Mouse (Mus musculus): ENCODE data around the gene Nipbl.
A peak's percentile ranks its signal among the peaks of the same experiment; 100 is the strongest.

The Nipbl gene

GRCm38 (mm10) chr15:8416500-8417138 is 27.6 kb downstream of the Nipbl start:
- DNase-seq (ENCODE audit: low spot score in 2 of 2), result no peak

DNA sequence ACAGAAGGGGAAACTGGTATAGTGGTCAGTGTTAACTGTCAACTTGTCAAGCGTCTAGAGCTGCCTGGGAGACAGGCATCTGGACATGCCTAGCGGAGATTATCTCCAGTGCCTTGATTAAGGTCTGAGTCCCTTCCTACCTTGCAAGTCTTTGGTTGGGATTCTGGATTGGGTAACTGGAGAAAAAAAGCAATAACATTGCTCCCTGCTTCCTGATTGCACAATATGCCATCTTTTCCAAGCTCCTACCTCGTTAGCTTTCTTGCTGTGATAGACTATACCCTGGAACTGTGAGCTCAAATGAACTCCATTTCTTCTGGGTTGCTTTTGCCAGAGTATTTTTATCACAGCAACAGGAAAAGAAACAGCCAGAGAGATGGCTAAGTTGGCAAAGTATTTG is 30.9 kb downstream of the Nipbl start:
- DNase-seq (ENCODE audit: low spot score in 2 of 2), result no peak

DNA sequence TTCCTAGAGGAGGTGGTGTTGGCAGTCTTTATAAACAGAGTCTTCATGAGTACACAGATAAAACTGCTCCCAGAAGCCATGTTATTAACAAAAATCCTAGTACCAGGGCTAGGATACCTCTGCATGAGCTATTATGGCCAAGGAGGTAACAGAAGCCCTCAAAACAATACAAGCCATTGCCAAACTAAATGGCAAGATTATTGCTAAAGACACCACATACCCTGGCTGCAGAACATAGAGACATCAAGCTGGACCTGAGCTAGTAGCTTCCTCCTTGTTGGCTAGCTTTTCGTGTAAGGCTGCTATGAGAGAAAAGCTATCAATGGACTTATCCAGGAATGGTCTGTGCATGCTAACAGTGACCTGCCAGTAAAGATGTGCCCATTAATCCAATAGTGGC is 32.4 kb downstream of the Nipbl start:
- no peak for DNase-seq (ENCODE audit: low spot score in 2 of 2)

DNA sequence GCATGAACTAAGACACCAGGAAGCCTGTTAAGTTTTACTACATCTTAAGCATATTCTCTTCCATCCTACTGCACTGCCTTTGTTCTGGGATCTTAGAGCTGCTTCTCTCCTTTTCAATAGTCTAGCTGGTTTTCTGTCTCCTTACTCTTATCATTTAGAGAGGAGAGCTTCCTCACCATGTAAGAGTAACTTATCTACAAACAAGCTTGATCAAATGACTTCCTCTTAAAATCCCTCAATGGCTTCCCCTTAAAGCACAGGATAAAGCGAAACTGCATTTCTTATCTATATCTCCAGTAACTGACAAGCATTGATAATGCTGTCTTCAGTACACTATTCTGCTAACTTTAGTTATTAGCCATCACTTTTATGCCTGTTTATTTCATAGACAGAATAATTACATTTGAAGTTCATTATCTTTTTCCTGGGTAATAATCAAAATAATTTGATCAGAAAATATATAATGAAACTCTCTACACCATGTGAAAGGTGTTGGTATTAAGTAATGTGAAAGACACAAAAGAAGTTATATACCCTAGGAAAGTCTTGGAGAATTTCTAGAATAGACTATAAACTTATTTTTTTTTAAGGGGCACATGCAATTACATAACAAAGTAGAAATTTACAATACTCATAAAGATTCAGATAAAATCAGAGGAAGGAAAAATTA is 33.0 kb downstream of the Nipbl start:
- no peak for DNase-seq (ENCODE audit: low spot score in 2 of 2)

DNA sequence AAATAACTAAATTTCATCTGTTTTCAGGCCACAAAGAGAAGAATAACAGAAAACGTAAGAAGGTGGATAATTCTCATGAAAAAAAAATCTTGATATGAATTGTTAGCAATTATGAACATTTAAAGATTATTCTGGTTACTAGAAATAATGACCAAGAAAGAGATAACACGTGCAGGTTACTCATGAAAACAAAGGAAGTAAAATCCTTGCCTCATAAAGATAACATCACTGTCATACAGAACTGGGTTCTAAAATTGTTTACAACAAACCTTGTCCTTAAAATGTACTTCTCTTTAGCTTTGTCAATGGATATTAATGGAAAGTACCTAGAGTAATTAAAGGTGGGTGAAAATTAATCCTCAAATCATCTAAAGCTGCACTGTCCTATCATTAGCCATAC is 37.2 kb downstream of the Nipbl start:
- DNase-seq (ENCODE audit: low spot score in 2 of 2), result no peak

DNA sequence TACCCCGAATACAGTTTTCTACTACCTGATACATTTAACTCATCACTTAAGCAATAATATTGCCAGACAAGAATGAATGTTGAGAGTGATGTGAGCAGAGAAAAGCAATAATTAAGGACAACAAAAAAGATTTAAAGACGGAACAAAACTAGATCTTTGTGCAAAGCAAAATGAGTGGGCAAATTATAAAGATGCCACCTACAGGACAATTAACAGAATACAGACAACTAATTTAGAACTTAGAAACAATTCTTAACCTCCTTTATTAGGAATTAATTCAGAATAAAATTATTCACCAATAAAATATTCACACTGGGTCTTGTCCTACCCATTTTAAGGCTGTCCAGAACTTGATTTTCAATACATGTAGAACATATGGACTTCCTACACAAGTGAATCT is 38.0 kb downstream of the Nipbl start:
- DNase-seq (ENCODE audit: low spot score in 2 of 2), result no peak

DNA sequence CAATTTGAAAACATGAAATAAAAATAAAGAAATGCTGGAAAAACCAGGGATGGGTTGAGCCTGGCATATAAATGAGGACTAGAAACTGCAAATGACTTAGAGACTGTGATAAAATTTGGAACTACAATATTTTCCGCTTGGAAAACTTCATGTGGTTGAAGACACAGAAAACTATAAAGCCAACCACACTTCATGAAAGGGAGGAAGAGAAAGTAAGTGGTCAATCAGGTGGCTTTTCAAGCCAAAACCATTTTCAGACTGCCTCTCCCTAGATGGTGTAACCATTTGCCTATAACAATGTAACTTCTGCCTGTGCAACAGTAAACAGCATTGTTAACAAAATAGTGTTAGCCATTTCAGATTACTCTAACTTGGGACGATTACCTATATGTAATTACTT is 41.7 kb downstream of the Nipbl start:
- DNase-seq (ENCODE audit: low spot score in 2 of 2), result no peak

DNA sequence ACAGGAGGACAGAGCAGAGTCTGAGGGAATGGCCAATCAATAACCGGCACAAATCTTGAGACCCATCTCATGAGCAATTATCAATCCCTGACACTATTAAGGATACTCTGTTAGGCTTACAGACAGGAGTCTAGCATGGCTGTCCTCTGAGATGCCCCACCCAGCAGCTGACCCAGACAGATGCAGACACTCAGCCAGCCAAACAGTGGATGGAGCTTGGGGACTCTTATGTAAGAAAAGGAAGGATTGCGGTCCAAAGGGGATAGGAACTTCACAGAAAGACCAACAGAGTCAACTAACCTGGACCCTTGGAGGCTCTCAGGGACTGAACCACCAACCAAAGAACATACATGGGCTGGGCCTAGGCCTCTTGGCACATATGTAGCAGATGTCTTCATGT is 42.7 kb downstream of the Nipbl start:
- no peak for DNase-seq (ENCODE audit: low spot score in 2 of 2)

DNA sequence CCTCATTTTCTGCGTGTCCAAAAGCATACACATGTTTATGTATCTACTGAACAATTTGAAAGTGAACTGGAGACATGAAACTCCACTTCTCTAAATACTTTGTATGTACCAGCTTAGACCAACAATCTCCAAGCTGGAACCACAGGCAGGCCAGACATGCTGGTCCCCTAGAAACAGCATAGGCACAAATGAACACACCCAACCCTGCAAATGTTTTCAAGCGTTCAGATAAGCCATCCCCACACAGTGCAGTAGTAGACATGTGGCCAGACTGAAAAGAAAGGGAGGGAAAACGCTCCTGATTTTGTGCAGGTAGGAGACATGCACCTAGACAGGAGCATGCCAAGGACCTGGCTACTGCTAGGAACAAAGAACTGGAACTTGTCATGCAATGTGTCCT is 52.5 kb downstream of the Nipbl start:
- no peak for DNase-seq (ENCODE audit: low spot score in 2 of 2)

DNA sequence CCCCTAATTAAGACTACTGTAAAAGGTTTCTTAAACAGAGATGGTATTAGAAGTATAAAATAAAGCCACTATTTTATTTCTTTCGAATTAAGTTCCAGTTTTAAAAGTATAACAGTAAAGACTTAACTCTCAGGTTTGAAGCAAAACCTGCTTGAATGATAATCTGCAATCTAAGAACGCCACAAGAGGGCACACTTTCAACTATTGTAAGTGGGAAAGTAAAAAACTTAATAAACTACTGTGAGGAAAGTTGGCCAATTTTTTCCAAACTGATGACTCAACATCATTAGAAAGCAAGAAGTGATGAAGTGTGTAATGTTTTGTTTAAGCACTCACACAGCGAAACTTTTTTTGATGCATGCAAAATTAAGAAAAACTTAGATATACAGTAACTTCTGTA is 62.0 kb downstream of the Nipbl start:
- peak in 1 of 2 experiments; percentile 53 for DNase-seq (ENCODE audit: low spot score in 2 of 2)

DNA sequence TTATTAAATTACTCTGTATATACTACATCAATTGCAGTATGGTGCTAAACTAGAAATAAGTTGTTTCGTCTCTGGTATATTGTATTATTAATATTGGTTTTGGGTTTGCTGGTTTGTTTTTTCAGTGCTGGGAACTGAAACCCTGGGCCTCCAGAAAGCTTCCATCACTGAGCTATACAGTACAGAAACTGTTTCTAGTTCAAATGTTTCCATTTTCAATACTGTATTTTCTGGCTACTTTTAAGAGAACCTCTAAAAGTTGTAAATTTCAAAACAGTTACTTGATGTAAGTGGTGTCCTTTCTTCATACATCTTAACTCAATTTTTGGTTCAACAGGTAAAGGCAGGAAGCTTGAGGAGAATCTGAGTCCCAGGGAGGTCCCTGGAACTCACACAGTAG is 68.6 kb downstream of the Nipbl start:
- DNase-seq (ENCODE audit: low spot score in 2 of 2), result no peak

- no peak for DNase-seq (ENCODE audit: low spot score in 2 of 2)
Measured at GRCm38 (mm10) chr15:8374724-8375123, 69.5 kb downstream of the Nipbl start.

GRCm38 (mm10) chr15:8347104-8347773 is 97.0 kb downstream of the Nipbl start:
- no peak for DNase-seq (ENCODE audit: low spot score in 2 of 2)

DNA sequence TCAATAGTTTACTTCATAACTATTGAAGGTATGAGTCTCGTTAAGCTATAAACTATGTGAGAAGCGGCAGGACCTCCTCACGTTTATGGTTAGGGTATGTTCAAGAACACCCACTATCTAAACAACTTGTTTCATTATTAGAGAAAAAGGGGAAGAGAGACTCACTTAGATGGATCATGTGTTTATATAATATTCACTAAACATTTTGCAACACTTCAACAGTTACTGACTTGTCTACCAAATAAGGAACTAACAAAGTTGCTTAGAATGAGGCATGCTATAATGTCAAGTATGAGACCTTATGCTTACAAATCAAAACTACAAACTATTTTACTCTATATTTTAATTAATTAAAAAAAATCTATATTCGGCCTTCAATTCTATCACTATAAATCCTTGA is 103.7 kb downstream of the Nipbl start:
- DNase-seq (ENCODE audit: low spot score in 2 of 2), result no peak

- no peak for DNase-seq (ENCODE audit: low spot score in 2 of 2)
Measured at GRCm38 (mm10) chr15:8331547-8331946, 112.7 kb downstream of the Nipbl start.

- no peak for DNase-seq (ENCODE audit: low spot score in 2 of 2)
Measured at GRCm38 (mm10) chr15:8325629-8326028, 118.6 kb downstream of the Nipbl start.

DNA sequence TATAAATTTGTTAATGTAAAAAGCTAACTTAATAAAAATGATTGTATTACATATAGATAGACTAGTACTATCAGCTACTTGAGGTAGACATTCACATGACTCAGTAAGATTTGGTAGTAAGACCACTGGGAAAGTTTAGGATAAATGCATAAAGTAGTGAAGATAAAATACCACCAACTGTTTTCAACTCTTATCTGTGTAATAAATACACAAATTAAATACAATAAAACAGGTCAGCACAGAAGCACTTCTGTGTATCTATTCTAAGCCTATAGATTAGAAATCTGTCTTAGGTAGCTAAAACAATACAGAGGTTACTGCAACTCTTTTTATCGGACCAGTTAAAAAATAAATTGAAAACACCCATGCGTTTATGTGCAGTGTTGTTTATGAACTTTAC is 119.4 kb downstream of the Nipbl start:
- no peak for DNase-seq (ENCODE audit: low spot score in 2 of 2)

DNA sequence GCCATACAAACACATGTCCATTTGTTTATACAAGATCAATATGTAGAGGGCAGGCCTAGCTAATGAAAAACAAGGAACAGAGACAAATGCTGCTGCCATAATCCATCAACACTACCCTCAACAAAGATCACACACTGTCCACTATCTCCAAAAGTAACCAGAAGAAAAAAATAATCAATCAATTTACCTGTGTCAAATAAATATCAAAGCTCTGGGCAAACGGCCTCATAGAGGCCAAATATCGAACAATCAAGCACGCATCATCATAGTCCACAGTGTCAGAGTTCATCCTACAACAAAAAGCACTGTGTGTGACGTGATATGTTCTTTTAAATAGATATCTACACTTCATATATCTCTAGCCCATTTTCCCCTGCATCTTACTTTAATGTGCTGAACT is 120.2 kb downstream of the Nipbl start:
- DNase-seq (ENCODE audit: low spot score in 2 of 2), result no peak

DNA sequence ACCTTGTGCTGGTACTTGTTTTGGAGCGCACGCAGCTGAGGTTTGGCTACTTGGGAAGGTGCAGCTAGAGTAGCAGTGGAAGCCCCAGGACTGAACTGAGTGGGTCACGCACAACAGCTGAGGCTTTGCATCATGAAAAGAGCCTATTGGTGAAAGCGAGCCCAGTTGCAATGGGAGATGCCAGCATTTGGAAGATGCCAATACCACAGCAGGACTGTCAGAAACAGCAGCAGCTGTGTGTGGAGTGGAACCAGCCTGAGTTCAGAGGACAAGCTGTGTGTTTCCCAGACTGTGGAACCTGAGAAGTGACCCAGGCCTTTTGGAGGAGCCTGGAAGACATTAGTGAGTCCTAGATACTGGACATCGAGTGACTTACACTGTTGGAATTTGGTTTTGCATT is 122.8 kb downstream of the Nipbl start:
- DNase-seq (ENCODE audit: low spot score in 2 of 2), result no peak

DNA sequence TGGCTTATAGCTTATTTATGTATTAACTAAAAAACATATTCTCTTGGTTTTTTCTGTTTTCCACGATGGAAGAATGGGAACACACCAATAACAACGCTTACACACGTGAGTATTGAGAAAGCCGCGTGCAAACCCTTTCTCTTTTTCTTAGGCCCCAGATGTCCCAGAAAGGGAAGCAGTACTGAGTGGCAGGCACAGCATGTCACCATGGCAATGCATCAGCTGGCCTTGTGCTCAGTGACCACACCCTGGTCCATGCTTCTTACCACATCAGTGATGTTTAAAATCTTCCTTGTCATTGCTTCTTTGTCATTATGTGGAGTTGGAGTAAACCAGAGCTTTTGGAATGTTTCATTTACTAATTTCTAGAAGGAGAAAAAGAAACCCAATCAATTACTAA is 125.1 kb downstream of the Nipbl start:
- no peak for DNase-seq (ENCODE audit: low spot score in 2 of 2)

DNA sequence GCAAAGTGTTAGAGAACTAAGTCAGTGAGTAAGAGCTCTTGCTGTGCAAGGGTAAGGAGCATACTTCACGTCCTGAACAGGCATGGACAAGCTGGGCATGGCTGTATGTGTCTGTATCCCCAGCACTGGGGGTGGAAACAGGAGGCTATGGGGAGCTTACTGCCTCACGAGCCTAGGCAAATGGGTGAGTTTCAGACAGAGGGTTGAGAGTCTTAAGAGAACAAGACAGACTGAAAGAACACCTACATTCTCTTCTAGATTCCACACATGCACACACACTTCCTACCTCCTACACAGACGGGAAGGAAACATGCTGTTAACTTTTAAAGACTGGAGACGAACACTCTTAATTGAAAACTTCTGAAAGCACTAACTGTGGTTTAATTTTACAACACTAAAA is 126.9 kb downstream of the Nipbl start:
- peak in 1 of 2 experiments; percentile 27 for DNase-seq (ENCODE audit: low spot score in 2 of 2)

GRCm38 (mm10) chr15:8305474-8305873 is 138.8 kb downstream of the Nipbl start:
- no peak for DNase-seq (ENCODE audit: low spot score in 2 of 2)

- no peak for DNase-seq (ENCODE audit: low spot score in 2 of 2)
Measured at GRCm38 (mm10) chr15:8302944-8303343, 141.3 kb downstream of the Nipbl start.

Data from right cerebral cortex, adult 2 months (tissue).